Mouse (Mus musculus) inflammation-experienced regulatory T-cells, adult 6 months (primary cell): ENCODE data around the gene Emc8. TPM values are rescaled to one million over a fixed set of nuclear protein-coding genes. Genes with fewer than 3 reads are reported as not detected.

Source experiments
- polyA plus RNA-seq, 3 experiments: library from polyadenylated mRNA; unstranded; fragments of 100-300 nt; shearing (Covaris generic); gene quantifications; one replicate each; pipeline ENCODE4 v1.2.1; 2017

The Emc8 gene
- polyA plus RNA-seq, 3 experiments from 2014 or later, result 41.3 to 90.8 (median 53.1) TPM

Other genes with a start within 250 kb of the Emc8 start
- 10 to 100 TPM in 2 of 3 experiments, 1 to 10 TPM in 1; 9.6 to 54.3 (median 13.6) TPM for gene Gins2, start 79.3 kb downstream of the Emc8 start, polyA plus RNA-seq
- 1 to 10 TPM in 1 of 3 experiments, not detected in 2; 1.6 TPM for gene 1190005I06Rik, start 20.9 kb downstream of the Emc8 start, polyA plus RNA-seq
- under 1 TPM in 1 of 3 experiments, not detected in 2; 0.98 TPM for gene Gm27021, start 494 bp downstream of the Emc8 start, polyA plus RNA-seq
- 1,000 to 10,000 TPM; 1,064 to 1,179 (median 1,122) TPM for gene Cox4i1, start 351 bp downstream of the Emc8 start, polyA plus RNA-seq
- gene Irf8, start 67.8 kb upstream of the Emc8 start, polyA plus RNA-seq, result 10 to 100 TPM; 14.7 to 24.6 (median 20.5) TPM